Mouse (Mus musculus): ENCODE measurements around the gene Cyp2f2.

Cyp2f2 gene

DNA sequence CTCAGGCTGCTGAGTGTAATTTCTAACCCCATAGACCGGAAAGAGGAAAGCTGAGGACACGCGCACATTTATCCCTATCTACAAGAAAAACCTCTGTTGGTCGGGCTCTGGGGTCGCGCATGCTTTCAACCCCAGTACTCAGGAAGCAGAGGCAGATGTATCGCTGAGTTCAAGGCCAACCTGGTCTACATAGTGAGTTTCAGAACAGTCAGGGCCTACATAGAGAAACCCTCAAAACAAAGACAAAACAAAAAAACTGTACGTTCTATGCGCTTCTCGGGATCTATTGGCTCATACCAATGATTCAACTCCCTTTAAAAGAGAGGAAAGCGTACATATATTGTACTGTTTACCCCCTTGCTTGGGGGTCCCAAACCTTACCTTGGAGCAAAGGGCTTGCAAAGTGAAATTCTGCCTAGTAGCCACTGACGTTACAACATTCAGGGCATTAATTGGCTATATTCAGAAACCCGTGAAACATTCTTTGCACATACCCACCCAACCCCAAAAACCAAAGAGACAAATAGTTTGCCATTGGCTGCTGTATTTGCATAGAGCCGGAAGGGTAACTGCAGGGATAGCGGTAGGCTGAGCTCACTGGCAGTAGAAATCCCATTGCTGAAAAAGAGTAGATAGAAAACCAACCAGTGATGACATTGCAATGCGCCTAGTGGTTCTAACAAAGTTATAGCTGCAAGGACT, 59.7 kb downstream of the Cyp2f2 start:
- no peak for DNase-seq

DNA sequence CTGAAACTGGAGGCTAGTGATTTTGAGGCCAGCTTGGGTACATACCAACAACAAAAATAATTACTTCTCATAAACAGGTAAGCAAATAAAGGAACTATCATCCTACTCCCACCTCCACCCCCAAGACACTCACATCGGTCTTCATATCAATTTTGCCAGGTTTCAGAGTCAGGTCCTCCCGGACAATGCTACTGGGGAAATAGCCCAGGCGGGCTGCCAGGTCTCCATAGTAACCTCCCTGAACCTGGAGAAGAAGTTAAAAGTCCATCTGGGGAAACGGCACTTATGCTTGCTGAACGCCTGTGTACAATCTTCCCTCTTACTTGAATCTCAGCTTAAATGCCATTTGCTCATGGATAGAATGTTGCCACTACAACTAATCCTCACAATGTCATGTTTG, 60.3 kb downstream of the Cyp2f2 start:
- no peak for DNase-seq

DNA sequence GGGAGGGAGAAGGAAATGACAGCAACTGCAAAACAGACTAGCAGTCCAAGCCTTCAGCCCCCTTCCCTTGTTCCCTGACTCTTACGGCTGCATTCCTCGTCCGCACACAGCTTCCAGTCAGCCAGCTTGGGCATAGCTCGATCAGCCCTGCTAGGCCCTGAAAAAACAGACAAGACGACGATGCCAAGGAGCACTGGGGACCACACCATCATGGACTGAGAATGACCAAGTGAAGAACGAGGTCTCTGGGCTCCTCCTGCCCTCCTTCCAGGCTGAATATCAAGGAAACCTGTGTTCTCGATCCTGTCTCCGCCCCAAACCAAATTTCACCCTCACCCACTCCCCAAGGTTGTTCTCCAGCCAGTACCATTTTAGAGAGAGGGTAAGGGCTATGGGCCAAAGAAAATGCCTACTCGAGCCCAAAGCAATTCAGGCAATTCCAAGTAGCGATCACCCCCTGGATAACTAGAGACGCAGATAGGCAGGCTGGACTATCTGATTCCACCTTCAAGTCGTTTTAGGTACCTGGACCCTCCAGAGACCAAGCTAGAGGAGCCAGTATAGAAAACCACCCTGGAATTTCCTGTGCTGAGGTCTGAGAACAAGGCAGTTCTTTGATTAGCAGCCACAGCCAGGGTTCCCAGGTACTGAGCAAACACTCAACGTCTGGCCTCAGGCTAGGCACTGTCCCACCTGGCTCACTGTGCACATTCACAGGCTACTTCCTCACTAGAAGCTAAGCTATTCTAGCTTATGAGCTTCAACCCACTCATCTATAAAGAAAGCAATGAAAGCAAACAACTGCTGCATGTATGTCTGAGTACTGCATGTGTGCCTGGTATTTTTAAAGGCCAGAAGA, 61.4 kb downstream of the Cyp2f2 start, which contains the start of the genes Gm21983 and Mia:
TSS of gene Gm21983 (minus strand) at position 250 of the 859 bp plus-strand sequence.
TSS of gene Mia (minus strand) at position 321 of the 859 bp plus-strand sequence.
- DNase-seq = no peak

DNA sequence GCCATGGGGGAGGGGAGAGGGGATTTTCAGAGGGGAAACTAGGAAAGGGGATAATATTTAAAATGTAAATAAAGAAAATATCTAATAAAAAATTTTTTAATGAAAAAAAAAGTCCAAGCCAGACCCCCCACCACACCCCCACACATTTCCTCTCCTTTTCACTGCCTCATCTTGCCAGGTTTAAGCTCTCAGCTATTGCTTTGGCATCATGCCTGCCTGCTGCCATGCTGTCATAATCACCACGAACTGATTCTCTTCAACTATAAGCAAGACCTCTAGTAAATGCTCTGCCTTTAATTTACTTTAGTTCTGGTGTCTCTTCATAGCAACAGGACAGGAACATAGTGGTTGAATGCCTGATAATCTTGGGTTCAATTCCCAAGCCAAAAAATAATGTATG, 62.8 kb downstream of the Cyp2f2 start:
- DNase-seq = no peak

All from right cerebral cortex, postnatal 14 days (tissue).